Mouse (Mus musculus): ENCODE data around the gene Pum3. TPM values are rescaled to one million over a fixed set of nuclear protein-coding genes. Genes with fewer than 3 reads are reported as not detected.
"Not testable (repeated sequence)": the region's sequence is repeated elsewhere in the genome, so short reads cannot be mapped to it uniquely, and the experiment has no call there.

Gene Pum3
- polyA plus RNA-seq, 1 experiment from 2014 or later = 95.5 TPM

DNA sequence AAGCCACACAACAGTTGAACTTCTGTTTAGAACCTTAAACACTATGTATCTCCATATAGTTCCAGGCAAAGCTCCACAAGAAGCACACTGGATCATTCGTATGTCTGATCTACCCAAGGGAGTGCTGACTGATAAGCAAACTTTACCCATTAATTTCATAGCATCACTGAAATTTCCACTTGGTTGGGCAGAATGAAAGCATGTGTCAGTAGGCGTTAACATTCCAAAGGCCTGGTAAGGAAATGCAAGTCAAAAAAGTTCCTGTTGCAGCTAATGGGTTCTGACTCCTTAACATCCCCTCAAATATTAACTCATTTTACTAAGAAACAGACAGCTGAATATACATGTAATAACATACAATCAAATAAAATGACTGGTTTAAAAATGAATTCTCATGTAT, 37.2 kb downstream of the Pum3 start:
- no peak overlapping the region for H3K9ac ChIP-seq (replicated peaks)
- H3K4me2 ChIP-seq = no peak overlapping the region
- no peaks in the 10 kb centered on the region for H3K27me3 ChIP-seq
- H3K36me3 ChIP-seq = peaks cover 91% of the 10 kb centered on the region
- no peak overlapping the region for H3K4me3 ChIP-seq (replicated peaks)
- 94% methylated on average over 2 of the region's 2 CpGs for WGBS
- H3K9me3 ChIP-seq = no peaks in the 10 kb centered on the region
- ATAC-seq (ENCODE audit: insufficient number of reproducible peaks, insufficient read depth, low FRiP score, low TSS enrichment, low read depth) = no peak
- H3K4me1 ChIP-seq (replicated peaks) = no peaks in the 10 kb centered on the region
- no peak overlapping the region for H3K27ac ChIP-seq

DNA sequence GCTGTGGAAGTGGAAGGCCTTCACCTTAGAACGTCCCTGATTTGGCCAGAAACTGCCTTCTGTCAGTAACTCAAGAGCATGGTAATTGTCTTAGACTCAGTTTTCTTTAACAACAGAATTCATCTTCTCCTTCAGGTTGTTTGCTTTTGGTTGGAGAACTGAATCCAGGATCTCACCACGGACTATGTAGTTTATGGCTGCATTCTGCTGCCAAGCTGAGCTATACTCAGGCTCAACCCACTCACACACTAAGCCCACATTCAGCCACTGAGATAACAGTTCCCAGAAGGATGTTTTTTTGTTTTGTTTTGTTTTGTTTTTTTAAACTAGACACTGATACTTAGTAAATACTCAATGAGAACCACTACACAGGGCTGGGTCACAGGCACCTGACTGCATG, 38.3 kb downstream of the Pum3 start:
- Histone ChIP-seq H3K4me1 (replicated peaks) (no peaks in the 10 kb centered on the region), H3K4me3 (replicated peaks) (no peak overlapping the region), H3K9ac (replicated peaks) (no peak overlapping the region), H3K36me3 (peaks cover 90% of the 10 kb centered on the region), H3K9me3 (no peaks in the 10 kb centered on the region), H3K27me3 (no peaks in the 10 kb centered on the region), H3K4me2 (no peak overlapping the region), H3K27ac (no peak overlapping the region)
- no peak for ATAC-seq (ENCODE audit: insufficient number of reproducible peaks, insufficient read depth, low FRiP score, low TSS enrichment, low read depth)
- WGBS = 97% methylated on average over 2 of the region's 2 CpGs

DNA sequence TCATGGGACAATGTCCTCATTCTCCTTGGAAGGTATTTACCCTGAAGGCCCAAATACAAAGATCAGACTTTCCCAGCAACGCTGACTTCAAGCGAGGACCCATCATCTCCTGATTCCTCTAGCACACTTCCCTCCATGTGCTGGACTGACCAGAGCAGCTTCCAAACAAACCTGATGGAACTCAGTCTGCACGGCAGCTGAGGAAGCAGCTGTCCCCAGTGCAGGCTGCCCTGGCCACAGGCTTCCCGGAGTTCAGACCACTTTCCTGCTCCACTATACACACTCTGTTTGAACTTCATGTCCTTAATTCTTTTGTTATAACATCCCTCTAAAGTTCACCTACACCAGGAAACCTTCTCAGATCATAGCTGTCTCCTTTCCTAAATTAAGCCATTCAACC, 40.1 kb downstream of the Pum3 start:
- H3K4me2 ChIP-seq; H3K27ac ChIP-seq; H3K9me3 ChIP-seq; H3K4me3 ChIP-seq (replicated peaks); H3K9ac ChIP-seq (replicated peaks); ATAC-seq (ENCODE audit: insufficient number of reproducible peaks, insufficient read depth, low FRiP score, low TSS enrichment, low read depth); H3K27me3 ChIP-seq; H3K4me1 ChIP-seq (replicated peaks): not testable (repeated sequence)
- WGBS = 91% methylated on average over 4 of the region's 4 CpGs
- peaks cover 91% of the 10 kb centered on the region for H3K36me3 ChIP-seq

DNA sequence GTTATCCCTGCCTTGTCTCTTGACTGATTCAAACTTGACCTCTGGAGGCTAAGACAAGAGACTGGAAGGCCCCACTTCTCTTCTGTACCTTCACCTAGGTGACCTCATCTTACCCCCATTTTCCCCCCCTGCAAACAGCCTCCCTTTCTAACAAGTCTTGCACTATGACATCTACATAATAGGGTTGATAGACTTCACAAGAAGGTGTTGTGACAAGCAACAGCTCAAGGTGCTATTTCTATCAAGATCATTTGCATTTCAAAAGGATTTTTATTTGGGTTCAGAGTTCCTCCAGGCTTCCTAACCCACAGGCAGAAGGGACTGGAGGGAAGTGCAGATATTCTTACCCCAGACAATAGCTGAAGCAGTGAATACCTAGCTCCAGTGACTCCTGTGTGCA, 44.3 kb downstream of the Pum3 start:
- H3K9me3 ChIP-seq = no peaks in the 10 kb centered on the region
- H3K9ac ChIP-seq (replicated peaks) = no peak overlapping the region
- peaks cover 56% of the 10 kb centered on the region for H3K36me3 ChIP-seq
- H3K27ac ChIP-seq = no peak overlapping the region
- ATAC-seq (ENCODE audit: insufficient number of reproducible peaks, insufficient read depth, low FRiP score, low TSS enrichment, low read depth) = no peak
- no peaks in the 10 kb centered on the region for H3K27me3 ChIP-seq
- H3K4me1 ChIP-seq (replicated peaks) = peaks cover 7% of the 10 kb centered on the region
- no peak overlapping the region for H3K4me2 ChIP-seq
- no peak overlapping the region for H3K4me3 ChIP-seq (replicated peaks)

DNA sequence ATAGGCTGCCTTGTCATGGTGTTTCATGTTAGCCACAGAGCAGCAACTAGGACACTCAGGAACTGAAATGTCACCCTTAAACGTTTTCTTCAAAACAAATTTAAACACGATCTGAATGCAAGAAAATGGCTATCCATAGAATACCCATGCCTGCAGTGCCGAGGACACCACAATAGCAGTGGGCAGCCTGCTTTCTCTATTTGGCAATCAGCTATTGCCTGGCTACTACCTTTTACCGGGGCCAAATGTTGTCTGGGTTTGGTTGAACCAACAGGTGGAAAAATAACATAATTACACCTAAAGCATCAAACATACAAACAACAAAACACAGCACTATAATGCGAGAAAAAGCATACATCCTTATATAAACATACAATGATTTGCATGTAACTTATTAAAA, 46.4 kb downstream of the Pum3 start:
- WGBS = 90% methylated on average over 5 of the region's 5 CpGs
- no peaks in the 10 kb centered on the region for H3K27me3 ChIP-seq
- no peak for ATAC-seq (ENCODE audit: insufficient number of reproducible peaks, insufficient read depth, low FRiP score, low TSS enrichment, low read depth)
- no peak overlapping the region for H3K4me2 ChIP-seq
- no peak overlapping the region for H3K9ac ChIP-seq (replicated peaks)
- no peak overlapping the region for H3K27ac ChIP-seq
- peaks cover 22% of the 10 kb centered on the region for H3K4me1 ChIP-seq (replicated peaks)
- no peak overlapping the region for H3K4me3 ChIP-seq (replicated peaks)
- no peaks in the 10 kb centered on the region for H3K9me3 ChIP-seq
- peaks cover 36% of the 10 kb centered on the region for H3K36me3 ChIP-seq

DNA sequence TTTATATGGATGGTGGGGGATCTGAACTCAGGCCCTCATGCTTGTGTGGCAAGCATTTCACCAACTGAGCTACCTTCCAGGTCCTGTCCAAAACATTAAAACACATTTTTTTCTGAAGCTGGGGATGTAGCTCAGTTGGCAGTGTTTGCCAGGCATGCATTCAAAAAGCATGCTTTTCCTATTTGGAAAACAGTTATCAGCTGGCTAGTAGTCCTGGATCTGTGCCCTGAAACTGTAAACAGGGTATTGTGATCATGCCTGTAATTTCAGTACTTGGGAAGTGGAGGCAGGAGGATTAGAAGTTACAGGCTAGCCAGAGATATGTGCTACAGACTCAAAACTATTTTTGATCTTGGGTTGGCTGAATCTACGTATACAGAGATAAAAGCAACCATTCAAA, 47.5 kb downstream of the Pum3 start:
- H3K9ac ChIP-seq (replicated peaks) = no peak overlapping the region
- H3K27ac ChIP-seq = no peak overlapping the region
- H3K36me3 ChIP-seq = peaks cover 25% of the 10 kb centered on the region
- no peak overlapping the region for H3K4me2 ChIP-seq
- ATAC-seq (ENCODE audit: insufficient number of reproducible peaks, insufficient read depth, low FRiP score, low TSS enrichment, low read depth) = no peak
- H3K27me3 ChIP-seq = no peaks in the 10 kb centered on the region
- no peak overlapping the region for H3K4me3 ChIP-seq (replicated peaks)
- WGBS = 76% methylated on average over 1 of the region's 1 CpGs
- 0 out of 2 replicates have a peak, but pooled peaks cover 2% of the 10 kb centered on the region for H3K9me3 ChIP-seq
- peaks cover 22% of the 10 kb centered on the region for H3K4me1 ChIP-seq (replicated peaks)

DNA sequence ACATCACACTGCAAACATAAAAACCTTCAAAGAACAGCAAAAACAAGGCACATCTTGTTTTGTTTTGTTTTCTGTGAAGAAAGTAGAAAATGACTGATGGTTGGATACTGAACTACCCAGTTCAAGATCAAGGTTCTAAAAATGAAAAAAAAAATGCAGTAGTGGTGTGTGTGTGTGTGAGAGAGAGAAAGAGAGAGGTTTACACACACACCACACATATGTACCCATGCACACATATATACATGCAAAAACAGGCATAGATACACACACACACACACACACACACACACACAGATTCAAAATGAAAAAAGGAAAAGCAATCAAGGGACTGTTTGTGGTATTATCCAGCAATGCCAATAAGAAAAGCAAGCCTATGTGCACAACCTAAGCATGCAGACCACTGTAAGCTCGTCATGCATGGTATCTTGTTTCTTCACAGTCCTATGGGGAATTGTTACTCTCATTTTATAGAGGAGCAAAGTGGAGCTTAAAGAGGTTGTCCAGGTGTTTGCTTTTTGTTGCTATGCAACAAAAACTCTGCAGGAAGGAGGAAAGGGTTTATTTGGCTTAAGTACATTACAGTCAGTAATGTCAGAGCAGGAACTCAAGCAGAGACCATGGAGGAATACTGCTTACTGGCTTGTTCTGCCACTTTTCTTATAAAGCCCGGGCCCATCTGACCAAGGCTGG, 49.8 kb downstream of the Pum3 start:
- peaks cover 3% of the 10 kb centered on the region; the same call in 1 of the 2 replicates for H3K36me3 ChIP-seq
- no peaks in the 10 kb centered on the region for H3K27me3 ChIP-seq
- 0 out of 2 replicates have a peak, but pooled peaks cover 4% of the 10 kb centered on the region for H3K9me3 ChIP-seq
- H3K27ac ChIP-seq = peak overlapping the region; percentile 80
- ATAC-seq (ENCODE audit: insufficient number of reproducible peaks, insufficient read depth, low FRiP score, low TSS enrichment, low read depth) = peak; percentile 93
- no peak overlapping the region for H3K4me3 ChIP-seq (replicated peaks)
- peaks cover 22% of the 10 kb centered on the region for H3K4me1 ChIP-seq (replicated peaks)
- no peak overlapping the region for H3K4me2 ChIP-seq
- no peak overlapping the region for H3K9ac ChIP-seq (replicated peaks)
- WGBS = 40% methylated on average over 2 of the region's 2 CpGs

DNA sequence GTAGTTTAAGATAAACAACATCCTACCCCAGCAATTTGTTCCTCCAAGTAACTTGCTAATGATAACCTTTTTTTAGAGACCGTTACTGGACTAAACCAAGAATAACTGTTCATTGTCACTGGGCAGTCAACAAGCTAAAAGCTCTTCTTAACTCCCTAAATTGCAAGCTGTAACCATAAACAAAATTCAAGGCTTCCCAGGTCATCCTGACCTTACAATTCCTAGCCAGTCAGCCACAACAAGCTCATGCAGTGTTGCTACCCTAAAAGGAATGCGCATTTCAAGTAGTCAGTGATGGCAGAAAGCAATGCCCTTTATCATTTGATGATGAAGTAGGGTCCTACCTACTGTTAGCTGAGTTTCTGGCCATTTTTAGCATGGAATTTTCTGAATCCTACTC, 58.8 kb downstream of the Pum3 start:
- Histone ChIP-seq H3K27ac (no peak overlapping the region), H3K4me1 (replicated peaks) (no peaks in the 10 kb centered on the region), H3K9me3 (no peaks in the 10 kb centered on the region), H3K4me2 (no peak overlapping the region), H3K9ac (replicated peaks) (no peak overlapping the region), H3K27me3 (no peaks in the 10 kb centered on the region), H3K36me3 (no peaks in the 10 kb centered on the region), H3K4me3 (replicated peaks) (no peak overlapping the region)
- ATAC-seq (ENCODE audit: insufficient number of reproducible peaks, insufficient read depth, low FRiP score, low TSS enrichment, low read depth) = no peak
- WGBS = 92% methylated on average over 2 of the region's 2 CpGs

DNA sequence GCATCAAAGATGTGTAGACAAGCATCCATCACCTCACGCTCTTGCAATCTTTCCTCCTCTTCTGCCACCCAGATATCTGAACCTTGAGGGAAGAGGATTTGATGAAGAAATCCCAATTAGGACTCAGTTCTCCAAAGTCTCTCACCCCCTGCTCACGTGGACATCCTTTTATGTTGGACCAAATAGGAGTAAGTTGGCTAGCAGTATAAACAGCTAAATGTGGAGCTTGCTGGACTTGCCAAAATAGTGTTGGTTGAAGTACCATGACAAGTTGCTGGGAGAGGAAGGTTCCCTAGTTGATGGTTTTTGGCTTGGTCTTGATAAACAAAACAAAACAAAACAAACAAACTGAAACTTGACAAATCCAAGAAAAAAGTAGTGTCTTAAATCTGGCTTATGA, 59.5 kb downstream of the Pum3 start:
- H3K9ac ChIP-seq (replicated peaks) = no peak overlapping the region
- ATAC-seq (ENCODE audit: insufficient number of reproducible peaks, insufficient read depth, low FRiP score, low TSS enrichment, low read depth) = no peak
- no peak overlapping the region for H3K4me2 ChIP-seq
- WGBS = 84% methylated on average over 2 of the region's 2 CpGs
- no peaks in the 10 kb centered on the region for H3K27me3 ChIP-seq
- no peak overlapping the region for H3K4me3 ChIP-seq (replicated peaks)
- H3K4me1 ChIP-seq (replicated peaks) = no peaks in the 10 kb centered on the region
- H3K36me3 ChIP-seq = no peaks in the 10 kb centered on the region
- no peak overlapping the region for H3K27ac ChIP-seq
- H3K9me3 ChIP-seq = no peaks in the 10 kb centered on the region

DNA sequence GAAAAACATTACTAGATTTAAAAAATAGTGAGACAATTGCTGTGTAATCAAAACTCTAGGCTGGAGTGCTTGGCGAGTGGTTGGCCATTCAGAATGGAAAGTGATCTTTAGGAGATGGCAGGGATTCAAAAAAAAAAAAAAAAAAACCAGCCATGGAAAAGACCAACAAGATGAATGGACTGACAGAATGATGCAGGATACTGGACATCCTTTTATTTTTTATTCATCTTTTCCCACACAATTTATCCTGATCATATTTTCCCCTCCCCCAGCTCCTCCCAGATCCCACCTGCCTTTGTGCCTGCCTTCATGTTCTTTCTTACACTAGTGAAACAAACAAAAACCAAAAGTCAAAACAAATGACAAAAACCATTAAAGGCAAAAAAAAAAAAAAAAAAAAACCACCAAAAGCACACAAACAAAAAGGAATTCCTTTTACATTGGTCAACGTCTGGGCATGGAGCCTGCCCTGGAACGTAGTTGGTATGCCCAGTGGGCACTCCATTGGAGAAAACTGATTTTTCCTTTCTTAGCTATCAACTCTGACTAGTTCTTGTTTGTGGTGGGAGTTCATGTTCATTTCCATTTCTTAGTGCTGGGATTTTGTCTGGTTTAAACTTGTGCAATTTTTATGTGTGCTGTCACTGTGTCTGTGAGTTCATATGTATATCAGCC, 60.0 kb downstream of the Pum3 start:
- Histone ChIP-seq H3K4me2 (no peak overlapping the region), H3K4me3 (replicated peaks) (no peak overlapping the region), H3K4me1 (replicated peaks) (peaks cover 2% of the 10 kb centered on the region; the same call in 1 of the 2 replicates), H3K27me3 (no peaks in the 10 kb centered on the region), H3K9ac (replicated peaks) (no peak overlapping the region), H3K9me3 (no peaks in the 10 kb centered on the region), H3K36me3 (no peaks in the 10 kb centered on the region), H3K27ac (no peak overlapping the region)
- no peak for ATAC-seq (ENCODE audit: insufficient number of reproducible peaks, insufficient read depth, low FRiP score, low TSS enrichment, low read depth)
- WGBS = 86% methylated on average over 3 of the region's 3 CpGs

DNA sequence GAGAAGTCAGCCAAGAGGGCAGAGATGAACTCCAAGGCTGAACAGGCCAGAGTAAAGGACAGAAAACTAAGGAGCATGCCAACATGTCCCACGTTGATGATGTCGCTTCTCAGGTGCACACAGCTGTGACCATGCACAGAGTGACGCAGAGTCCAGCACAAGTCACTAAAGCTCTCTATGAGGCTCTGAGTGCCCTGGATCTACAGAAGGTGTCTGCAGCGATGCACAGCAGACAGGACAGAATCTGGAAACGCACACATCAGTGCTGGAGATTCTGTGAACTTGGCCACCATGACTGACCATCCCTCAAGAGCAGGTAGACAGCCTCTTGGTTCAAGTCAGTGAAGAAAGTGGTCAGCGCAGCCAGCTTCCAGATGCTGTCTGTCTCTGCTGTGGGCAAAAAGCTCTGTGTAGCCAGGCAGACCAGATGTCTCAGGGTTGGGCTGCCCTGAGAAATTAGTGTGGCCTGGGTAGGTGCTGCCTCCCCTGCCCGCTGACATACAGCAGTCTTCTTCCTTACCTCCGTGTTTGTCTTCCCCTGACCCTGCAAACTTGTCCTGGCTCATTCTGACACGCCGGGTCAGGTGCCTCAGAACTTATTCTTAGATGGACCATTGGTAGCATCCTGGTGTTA, 63.4 kb downstream of the Pum3 start:
- no peak overlapping the region for H3K9ac ChIP-seq (replicated peaks)
- ATAC-seq (ENCODE audit: insufficient number of reproducible peaks, insufficient read depth, low FRiP score, low TSS enrichment, low read depth) = no peak
- no peak overlapping the region for H3K4me2 ChIP-seq
- no peak overlapping the region for H3K4me3 ChIP-seq (replicated peaks)
- H3K4me1 ChIP-seq (replicated peaks) = peaks cover 6% of the 10 kb centered on the region; the same call in 1 of the 2 replicates
- H3K27ac ChIP-seq = no peak overlapping the region
- no peaks in the 10 kb centered on the region for H3K9me3 ChIP-seq
- H3K27me3 ChIP-seq = no peaks in the 10 kb centered on the region
- H3K36me3 ChIP-seq = no peaks in the 10 kb centered on the region
- WGBS = 76% methylated on average over 10 of the region's 10 CpGs
